In the genomic region with DNA sequence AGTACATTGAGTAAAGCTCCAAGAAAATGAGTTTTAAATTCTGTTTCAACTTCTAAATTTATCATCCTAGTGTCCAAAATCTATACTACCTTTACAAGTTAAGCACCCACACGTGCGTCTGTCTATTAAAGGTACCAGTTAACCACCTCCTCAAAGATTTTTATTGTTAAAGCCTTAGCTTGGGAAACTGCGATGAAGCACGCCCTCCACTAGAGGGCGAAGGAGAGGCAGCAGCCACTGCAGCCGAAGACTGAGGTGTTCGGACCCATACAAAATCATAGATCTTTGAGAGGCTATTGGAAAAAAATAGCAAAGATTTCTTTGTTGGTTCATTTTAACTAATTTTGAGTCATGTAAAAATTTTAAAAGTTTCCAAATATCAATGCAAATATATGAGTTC, we compare ENCODE assay signal across 9 mouse cellular contexts. TPM values are rescaled to one million over a fixed set of nuclear protein-coding genes. Genes with fewer than 3 reads are reported as not detected.
DNase-seq lines count a peak whose midpoint lies in the region; ATAC-seq and TF ChIP-seq lines count a peak whose summit lies in the region.
"Had no signal": no experiment of that assay in that cellular context is flagged by ENCODE, and none has a peak within 500 bp of the region (broad histone marks: within the 10 kb centered on the region; RNA-seq: fewer than 3 reads in every experiment).

No protein-coding gene starts in this region.

- peak; percentile 61 for DNase-seq in forebrain, embryonic 11.5 days (ENCODE audit: low spot score)
- DNase-seq in liver, adult 2 months (ENCODE audit: extremely low read depth, low read depth, low spot score): no peak
- DNase-seq in liver, embryonic 11.5 days (ENCODE audit: low spot score): no peak
- peak; percentile 37 for DNase-seq in adrenal gland, postnatal 10 days
- peak; percentile 39 for DNase-seq in embryo, embryonic 9.5 days (ENCODE audit: extremely low spot score)
- DNase-seq in layer of hippocampus, adult 8-10 months (ENCODE audit: low spot score in 2 of 2): no peak

- TF ChIP-seq POLR2A in liver, adult 2 months (IDR thresholded peaks at IDR 0.05; ENCODE audit: extremely low read depth, insufficient read depth, low read length): no peak

- TF ChIP-seq CTCF in liver, adult 2 months (IDR thresholded peaks at IDR 0.05; ENCODE audit: low read depth, low read length): peak; percentile 80

- no peaks in the 10 kb centered on the region for H3K27me3 ChIP-seq in forebrain, embryonic 11.5 days (ENCODE audit: control insufficient read depth, insufficient read depth, low read length)
- H3K27me3 ChIP-seq in forebrain, embryonic 15.5 days: no peaks in the 10 kb centered on the region
- no peaks in the 10 kb centered on the region for H3K27me3 ChIP-seq in liver, adult 2 months (ENCODE audit: control insufficient read depth, insufficient read depth, low read length)
- H3K27me3 ChIP-seq in liver, embryonic 11.5 days (replicated peaks; ENCODE audit: control insufficient read depth, insufficient read depth, low read length): no peaks in the 10 kb centered on the region

- no peaks in the 10 kb centered on the region for H3K9me3 ChIP-seq in forebrain, embryonic 11.5 days (ENCODE audit: control insufficient read depth, low read length)
- no peaks in the 10 kb centered on the region for H3K9me3 ChIP-seq in forebrain, embryonic 15.5 days
- H3K9me3 ChIP-seq in liver, embryonic 11.5 days (ENCODE audit: control insufficient read depth, low read length): no peaks in the 10 kb centered on the region

- H3K9ac ChIP-seq in forebrain, embryonic 11.5 days (ENCODE audit: low read length): no peak overlapping the region
- H3K9ac ChIP-seq in forebrain, embryonic 15.5 days (replicated peaks): no peak overlapping the region
- H3K9ac ChIP-seq in liver, adult 2 months (ENCODE audit: low read depth, low read length): no peak overlapping the region
- no peak overlapping the region for H3K9ac ChIP-seq in liver, embryonic 11.5 days (ENCODE audit: low read depth, low read length)

- no peaks in the 10 kb centered on the region for H3K4me1 ChIP-seq in forebrain, embryonic 11.5 days (replicated peaks; ENCODE audit: control insufficient read depth, insufficient read depth, low read length)
- H3K4me1 ChIP-seq in forebrain, embryonic 15.5 days: no peaks in the 10 kb centered on the region
- H3K4me1 ChIP-seq in liver, adult 2 months (ENCODE audit: control insufficient read depth, insufficient read depth, low read length): no peaks in the 10 kb centered on the region
- no peaks in the 10 kb centered on the region for H3K4me1 ChIP-seq in liver, embryonic 11.5 days (replicated peaks; ENCODE audit: control insufficient read depth, insufficient read depth, low read length)

- no peak overlapping the region for H3K4me3 ChIP-seq in forebrain, embryonic 11.5 days (ENCODE audit: low read depth, low read length)
- no peak overlapping the region for H3K4me3 ChIP-seq in forebrain, embryonic 15.5 days
- H3K4me3 ChIP-seq in liver, adult 2 months (ENCODE audit: insufficient read depth, low read depth, low read length): no peak overlapping the region
- no peak overlapping the region for H3K4me3 ChIP-seq in liver, embryonic 11.5 days (ENCODE audit: low read depth, low read length)
- H3K4me3 ChIP-seq: myocyte had no signal

- peak; percentile 65; the same call in 1 of the 2 replicates for ATAC-seq in forebrain, embryonic 11.5 days (replicated peaks; ENCODE audit: low FRiP score)
- no peak for ATAC-seq in forebrain, embryonic 15.5 days (replicated peaks)
- no peak for ATAC-seq in liver, embryonic 11.5 days (replicated peaks; ENCODE audit: low FRiP score)
- ATAC-seq in megakaryocyte progenitor cell, adult 5-6 weeks (replicated peaks; ENCODE audit: poor library complexity): peak; percentile 92

- no peaks in the 10 kb centered on the region for H3K79me2 ChIP-seq in liver, adult 2 months (ENCODE audit: control insufficient read depth, insufficient read depth, low read length)

- no peaks in the 10 kb centered on the region for H3K36me3 ChIP-seq in forebrain, embryonic 11.5 days (ENCODE audit: control insufficient read depth, insufficient read depth, low read length)
- no peaks in the 10 kb centered on the region for H3K36me3 ChIP-seq in forebrain, embryonic 15.5 days
- H3K36me3 ChIP-seq in liver, adult 2 months (ENCODE audit: control insufficient read depth, insufficient read depth, low read length): no peaks in the 10 kb centered on the region
- no peaks in the 10 kb centered on the region for H3K36me3 ChIP-seq in liver, embryonic 11.5 days (ENCODE audit: control insufficient read depth, insufficient read depth, low read length)

- H3K4me2 ChIP-seq in forebrain, embryonic 11.5 days (ENCODE audit: low read depth, low read length, severe bottlenecking): no peak overlapping the region
- no peak overlapping the region for H3K4me2 ChIP-seq in forebrain, embryonic 15.5 days (replicated peaks)
- H3K4me2 ChIP-seq in liver, embryonic 11.5 days: no peak overlapping the region

- 16% methylated on average over 7 of the region's 7 CpGs for WGBS in forebrain, embryonic 11.5 days
- 12% methylated on average over 7 of the region's 7 CpGs for WGBS in forebrain, embryonic 15.5 days
- WGBS in liver, adult 2 months: 7% methylated on average over 7 of the region's 7 CpGs
- WGBS in liver, embryonic 11.5 days: 16% methylated on average over 7 of the region's 7 CpGs

- H3K27ac ChIP-seq in forebrain, embryonic 11.5 days (ENCODE audit: low read depth, low read length): no peak overlapping the region
- H3K27ac ChIP-seq in forebrain, embryonic 15.5 days (replicated peaks): no peak overlapping the region
- H3K27ac ChIP-seq in liver, adult 2 months (replicated peaks; ENCODE audit: insufficient read depth, low read depth, low read length): no peak overlapping the region
- H3K27ac ChIP-seq in liver, embryonic 11.5 days (ENCODE audit: low read depth, low read length): no peak overlapping the region

RNA-seq across cellular contexts. Expression of a gene that starts 8.3 kb away (rescaled TPM):
- polyA plus RNA-seq in forebrain, embryonic 11.5 days (2014; fragmentation: Nextera tagmentation; extraction: Ambion mirVana): 79.1 and 79.3 TPM in 2 replicates
- polyA plus RNA-seq in forebrain, embryonic 15.5 days (2015; fragmentation: Nextera tagmentation; extraction: Ambion mirVana): 85.2 and 95.2 TPM in 2 replicates
- total RNA-seq in liver, adult 2 months (2014; rRNA removed): 1.4 TPM in 2 replicates
- polyA plus RNA-seq in liver, adult 2 months (2012; rRNA removed): 0.32 and 0.67 TPM in 2 replicates
- 10.5 and 12.0 TPM in 2 replicates for polyA plus RNA-seq in liver, embryonic 11.5 days (2014; fragmentation: Nextera tagmentation; extraction: Ambion mirVana)
- total RNA-seq in adrenal gland, postnatal 10 days (2021): 1 to 10 TPM; 5.0 to 5.2 TPM
- total RNA-seq in megakaryocyte progenitor cell, adult 5-6 weeks (2015): not detected in 2 replicates
- not detected in 2 replicates for total RNA-seq in megakaryocyte progenitor cell, adult 5-6 weeks (2017)
- 10 to 100 TPM; 13.5 to 17.9 (median 15.4) TPM for total RNA-seq in layer of hippocampus, adult 8-10 months (2022)

Comparison
In these comparisons a context has a peak if more than half of its experiments do, and no peak if none do; other contexts are left out.
1. ATAC-seq: peak in forebrain, embryonic 11.5 days (single experiment) and megakaryocyte progenitor cell, adult 5-6 weeks (single experiment); none in forebrain, embryonic 15.5 days (single experiment) and liver, embryonic 11.5 days (single experiment).
2. DNase-seq: peak in forebrain, embryonic 11.5 days (single experiment), adrenal gland, postnatal 10 days (single experiment) and embryo, embryonic 9.5 days (single experiment); none in liver, adult 2 months (single experiment), liver, embryonic 11.5 days (single experiment) and layer of hippocampus, adult 8-10 months (0 of 2).